Mouse (Mus musculus) embryonic stem cell, embryonic (primary cell): ENCODE measurements around the gene Camta2.

Experiments used
- CTCF ChIA-PET, 4 experiments: fragments of 300-600 bp in 2 of 4; fragments of 350-600 bp in 2 of 4; sonication (Branson Sonifier 250); formaldehyde crosslinking; loops; one replicate each; lab custom pipeline; 2022; ENCODE audit warnings: inconsistent platforms in 2 of 4; lab: Charles Lee
- POLR2A ChIA-PET, 4 experiments: fragments of 300-600 bp in 2 of 4; fragments of 350-600 bp in 2 of 4; sonication (Branson Sonifier 250); formaldehyde crosslinking; loops; one replicate each; lab custom pipeline; 2022; ENCODE audit warnings: antibody characterized with exemption in 4 of 4, inconsistent platforms in 1 of 4; lab: Charles Lee

Gene Camta2

DNA sequence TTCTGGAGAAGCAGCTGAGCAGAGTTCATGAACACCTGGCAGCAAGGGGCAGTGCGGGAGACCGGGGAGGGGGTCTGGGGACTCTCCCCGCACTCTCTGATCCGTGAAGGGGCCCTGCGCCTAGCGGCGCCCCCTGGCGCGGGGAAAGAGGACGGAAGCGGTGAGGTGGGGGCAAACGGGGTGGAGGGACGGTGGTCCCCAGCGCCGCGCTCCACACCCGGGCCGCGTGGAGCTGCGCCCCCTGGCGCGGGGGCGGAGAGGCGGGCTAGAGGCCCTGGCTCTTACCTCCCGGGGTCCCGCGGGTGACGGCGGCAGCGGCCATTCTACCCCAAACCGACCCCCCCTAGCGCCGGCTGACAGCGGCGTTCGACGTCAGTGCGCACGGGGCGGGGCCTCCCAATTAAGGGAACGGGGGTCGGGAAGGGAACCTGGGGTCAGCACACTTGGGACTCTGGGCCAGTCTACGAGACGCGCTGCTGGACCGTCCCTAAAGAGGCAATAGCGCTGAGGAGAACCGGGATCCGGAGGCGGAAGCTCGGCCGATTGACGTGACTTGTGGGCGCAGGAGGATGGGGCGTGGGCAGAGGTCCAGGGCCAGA is at the start of gene Camta2:
TSS of gene Camta2 (minus strand) at position 505 of the 599 bp plus-strand sequence.
- ChIA-PET CTCF (interaction anchor here (0.5 to 2.7 kb wide), 21 partner anchors 9 to 614 kb away, joined by 3 to 19 read pairs (median 5); partner anchors contain the start of genes Rnf167 (in 2 of the 4), Slc25a11 (in 2 of the 4), Spag7 (in 2 of the 4) and Inca1 (in 1 of the 4)), POLR2A (interaction anchor here (0.5 to 5.4 kb wide), 32 partner anchors 8 to 488 kb away, joined by 3 to 56 read pairs (median 4); partner anchors contain the start of genes Inca1 (in 3 of the 4), Kif1c (in 3 of the 4), Rnf167 (in 2 of the 4) and Slc25a11 (in 2 of the 4))

DNA sequence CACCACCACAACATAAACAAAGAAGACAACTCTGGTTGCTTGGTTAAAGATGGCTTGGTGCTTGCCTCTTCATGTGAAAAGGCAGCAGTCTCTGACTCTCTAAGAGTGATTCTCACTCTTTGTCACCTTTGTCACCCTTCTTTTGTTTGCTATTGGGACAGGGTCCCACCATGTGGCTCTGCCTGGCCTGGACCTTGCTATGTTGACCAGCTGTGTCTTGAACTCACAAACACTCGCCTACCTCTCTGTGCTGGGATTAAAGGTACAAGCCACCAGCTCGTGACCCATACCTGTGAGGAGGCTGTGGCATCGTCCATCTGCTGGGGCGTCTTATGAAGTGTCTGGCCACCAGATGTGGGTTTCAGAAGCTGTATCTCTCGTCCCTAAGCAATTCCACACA is 45.4 kb upstream of the Camta2 start:
- ChIA-PET POLR2A (interaction anchor here in 2 of 4 experiments (0.7 to 1.5 kb wide), 9 partner anchors 9 to 281 kb away, joined by 3 to 8 read pairs (median 4); partner anchors contain the start of genes Rnf167 (in 2 of the 2), Inca1 (in 1 of the 2), Slc25a11 (in 1 of the 2) and Spag7 (in 1 of the 2)), CTCF (interaction anchor here in 2 of 4 experiments (0.7 to 1.0 kb wide), 2 partner anchors 22 to 419 kb away, joined by 3 read pairs; no protein-coding TSS in a partner anchor)

DNA sequence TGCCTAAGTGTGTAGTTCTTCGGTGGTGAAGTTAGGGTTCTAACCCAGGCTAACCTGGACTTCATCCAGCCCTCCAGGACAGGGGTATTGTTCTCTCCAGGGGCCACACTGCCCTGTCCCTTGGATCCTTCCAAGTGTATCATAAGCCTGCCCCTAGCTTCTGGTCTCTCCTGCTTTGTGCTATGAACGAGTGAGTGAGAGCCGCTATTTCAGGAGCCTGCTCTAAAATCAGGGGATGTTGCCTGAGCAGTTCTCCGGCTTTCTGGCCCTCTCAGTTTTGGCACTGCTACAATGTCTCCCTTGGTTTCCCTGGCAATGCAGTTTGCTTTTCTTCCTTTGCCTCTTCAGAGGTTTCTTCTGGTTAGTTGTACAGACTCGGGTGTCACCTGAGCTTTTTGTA is 43.3 kb upstream of the Camta2 start:
- POLR2A ChIA-PET: interaction anchor here in 2 of 4 experiments (1.1 kb wide), 2 partner anchors 14 to 206 kb away, joined by 3 read pairs; partner anchors contain the start of gene Psmb6 (in 1 of the 2)
- CTCF ChIA-PET: interaction anchor here in 1 of 4 experiments (0.5 kb wide), 1 partner anchor 97 kb away, joined by 9 read pairs; no protein-coding TSS in a partner anchor

DNA sequence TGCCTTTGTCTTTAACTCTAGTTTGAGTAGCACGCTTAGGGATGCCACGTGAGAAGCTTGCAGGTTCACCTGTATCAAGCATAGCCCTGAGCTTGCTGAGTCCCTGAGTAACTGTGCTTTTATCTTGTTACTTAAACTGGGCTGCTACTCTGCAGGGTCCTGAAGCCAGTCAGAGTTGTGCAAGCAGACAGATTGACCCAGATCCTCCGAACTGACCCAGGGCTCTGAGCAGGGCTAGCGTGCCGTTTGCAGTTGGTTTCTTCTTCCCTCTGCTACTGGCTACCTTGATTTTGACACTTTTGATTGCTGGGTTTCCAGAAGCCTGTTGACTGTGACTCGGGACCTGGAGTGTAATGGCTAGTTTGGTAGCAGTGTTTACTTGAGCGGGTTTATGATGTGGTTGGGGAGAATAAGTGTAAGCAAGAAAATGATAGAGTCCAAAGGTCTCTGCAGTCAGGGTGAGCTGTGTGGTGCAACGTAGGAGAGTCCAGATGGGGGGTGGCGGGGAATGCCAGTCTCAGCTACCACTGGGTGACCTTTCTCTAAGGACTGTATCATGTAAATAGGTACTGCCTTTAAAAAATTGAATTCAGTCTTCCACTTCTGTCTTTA is 42.6 kb upstream of the Camta2 start:
- CTCF ChIA-PET: interaction anchor here in 1 of 4 experiments (0.5 to 0.6 kb wide), 2 partner anchors 77 to 97 kb away, joined by 3 to 9 read pairs; no protein-coding TSS in a partner anchor
- POLR2A ChIA-PET: interaction anchor here in 2 of 4 experiments (1.1 kb wide), 2 partner anchors 14 to 205 kb away, joined by 3 read pairs; partner anchors contain the start of gene Psmb6 (in 1 of the 2)

DNA sequence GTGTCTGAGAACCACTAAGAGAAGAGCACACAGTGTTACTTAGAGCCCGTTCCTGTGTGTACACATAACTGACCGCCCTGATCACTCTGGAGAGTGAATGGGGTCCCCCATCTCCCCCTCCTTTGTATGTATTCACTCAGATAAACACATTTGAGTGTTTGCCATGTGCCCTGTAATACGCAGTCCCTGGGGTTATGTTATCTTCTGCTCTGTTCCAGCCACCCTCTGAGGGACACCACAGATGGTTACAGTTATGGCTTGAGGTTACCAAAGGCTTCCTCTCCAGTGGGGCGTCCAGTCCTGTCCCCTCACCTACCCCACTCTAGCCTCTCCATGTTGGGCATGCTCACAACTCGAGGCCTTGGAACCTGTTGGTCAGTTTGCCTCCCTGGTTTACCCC is 39.5 kb upstream of the Camta2 start:
- ChIA-PET CTCF (no interaction called here), POLR2A (interaction anchor here in 3 of 4 experiments (0.6 to 2.2 kb wide), 5 partner anchors 11 to 80 kb away, joined by 3 to 11 read pairs (median 3); partner anchors contain the start of genes Rnf167 (in 1 of the 3), Slc25a11 (in 1 of the 3) and Spag7 (in 1 of the 3))

DNA sequence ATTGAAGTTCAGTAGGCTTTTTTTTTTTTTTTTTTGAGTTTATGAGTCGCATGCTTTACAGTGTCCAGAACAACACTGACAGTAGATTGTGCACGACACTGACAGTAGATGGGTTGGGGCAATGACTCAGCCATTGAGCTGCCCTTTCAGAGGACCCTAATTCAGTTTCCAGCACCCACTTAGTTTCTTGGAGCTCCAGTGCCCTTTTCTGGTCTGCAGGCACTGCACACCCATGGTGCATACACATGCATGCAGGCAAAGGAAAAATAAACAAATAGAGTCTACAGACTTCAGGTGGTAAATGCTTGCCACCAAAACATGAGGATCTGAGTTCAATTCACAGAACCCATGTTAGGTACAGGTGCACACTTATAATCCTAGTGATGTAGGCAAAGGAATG is 38.7 kb upstream of the Camta2 start:
- ChIA-PET CTCF (interaction anchor here in 3 of 4 experiments (0.6 to 1.4 kb wide), 17 partner anchors 16 to 418 kb away, joined by 3 to 14 read pairs (median 4); partner anchors contain the start of genes 4930544D05Rik (in 1 of the 3), Inca1 (in 1 of the 3) and Zfp3 (in 1 of the 3)), POLR2A (interaction anchor here in 3 of 4 experiments (0.6 to 2.1 kb wide), 16 partner anchors 17 to 1104 kb away, joined by 3 to 8 read pairs (median 3); partner anchors contain the start of genes Rnf167 (in 2 of the 3), Slc25a11 (in 2 of the 3), Camta2 (in 1 of the 3) and Gp1ba (in 1 of the 3))

DNA sequence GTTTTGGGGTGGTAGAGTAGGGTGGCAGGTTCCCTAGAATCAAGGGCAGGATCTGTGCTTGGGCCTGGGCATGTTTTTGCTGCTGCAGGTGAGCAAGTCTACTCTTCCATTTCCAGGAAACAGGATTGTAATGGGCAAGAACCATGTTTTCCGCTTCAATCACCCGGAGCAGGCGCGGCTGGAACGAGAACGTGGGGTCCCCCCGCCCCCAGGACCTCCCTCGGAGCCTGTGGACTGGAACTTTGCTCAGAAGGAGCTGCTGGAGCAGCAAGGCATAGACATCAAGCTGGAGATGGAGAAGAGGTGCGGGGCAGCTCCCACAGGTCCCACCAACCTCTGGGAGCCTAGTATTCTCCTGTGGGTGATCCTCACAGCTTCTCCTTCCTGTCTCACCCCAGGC is 36.8 kb upstream of the Camta2 start:
- CTCF ChIA-PET: interaction anchor here in 1 of 4 experiments (0.6 kb wide), 1 partner anchor 285 kb away, joined by 4 read pairs; no protein-coding TSS in a partner anchor
- POLR2A ChIA-PET: interaction anchor here in 2 of 4 experiments (0.8 to 1.6 kb wide), 3 partner anchors 9 to 78 kb away, joined by 3 to 4 read pairs (median 3); partner anchors contain the start of gene Rnf167 (in 1 of the 2)

DNA sequence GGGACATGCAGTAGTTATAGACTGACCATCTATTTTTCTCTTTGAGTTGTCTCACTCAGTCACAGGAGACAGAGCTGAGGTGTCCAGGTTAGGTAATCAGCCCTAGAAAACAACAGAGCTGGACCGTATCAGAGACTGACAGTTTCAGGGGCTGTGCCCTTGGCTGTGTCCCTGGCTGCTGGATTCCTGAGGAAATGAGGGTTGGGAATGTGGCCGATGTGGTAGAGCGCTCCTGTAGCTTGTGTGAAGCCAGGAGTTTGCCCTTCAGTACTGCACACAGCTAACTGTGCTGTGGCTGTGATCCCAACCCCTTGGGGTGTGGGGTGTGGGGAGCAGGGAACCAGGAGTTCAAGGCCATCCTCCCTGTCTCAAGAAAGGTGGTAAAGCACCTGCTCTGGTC is 33.2 kb upstream of the Camta2 start:
- CTCF ChIA-PET: no interaction called here
- POLR2A ChIA-PET: interaction anchor here in 1 of 4 experiments (1.2 kb wide), 1 partner anchor 22 kb away, joined by 3 read pairs; the partner anchor contains the start of gene Inca1

DNA sequence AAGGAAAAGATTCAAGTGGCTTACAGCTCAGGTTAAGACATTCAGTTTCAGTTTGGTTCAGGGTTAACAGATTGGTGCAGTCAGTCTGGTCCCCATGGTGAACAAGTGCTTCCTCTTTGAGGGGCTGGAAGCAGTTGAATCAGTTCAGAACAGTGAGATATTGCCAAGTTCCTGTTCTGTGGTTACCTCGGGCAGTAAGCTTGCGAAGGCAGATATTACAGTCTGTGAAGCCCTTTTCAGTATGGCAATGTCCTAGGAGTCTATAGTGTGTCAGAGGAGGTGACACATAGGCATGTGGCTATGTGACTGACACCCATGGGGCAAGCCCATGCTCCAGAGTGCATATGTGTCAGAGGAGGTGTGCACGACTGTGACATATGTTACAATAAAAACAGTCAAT is 32.7 kb upstream of the Camta2 start:
- CTCF ChIA-PET: interaction anchor here in 1 of 4 experiments (1.5 kb wide), 1 partner anchor 19 kb away, joined by 3 read pairs; no protein-coding TSS in a partner anchor
- POLR2A ChIA-PET: interaction anchor here in 1 of 4 experiments (1.2 kb wide), 1 partner anchor 21 kb away, joined by 3 read pairs; the partner anchor contains the start of gene Inca1

DNA sequence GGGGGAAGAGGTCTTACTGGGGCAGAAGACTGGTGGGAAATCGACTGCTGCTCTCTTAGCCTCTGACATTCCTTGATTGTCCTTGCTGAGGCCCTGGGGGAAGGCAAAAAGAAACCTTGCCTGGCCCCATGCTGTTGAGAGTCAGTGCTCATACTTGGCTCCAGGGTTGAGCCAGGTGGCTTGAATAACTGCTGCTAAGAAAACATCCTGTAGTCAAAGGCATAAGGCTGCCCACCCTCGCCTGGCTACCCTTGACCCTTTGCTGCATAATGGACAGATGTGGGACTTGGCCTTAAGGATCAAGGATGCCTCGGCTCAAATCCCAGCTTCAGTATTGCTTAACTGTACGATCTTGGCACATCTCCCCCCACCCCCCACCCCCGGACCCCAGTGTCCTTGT is 30.6 kb upstream of the Camta2 start:
- CTCF ChIA-PET: no interaction called here
- POLR2A ChIA-PET: interaction anchor here in 1 of 4 experiments (0.7 kb wide), 1 partner anchor 9 kb away, joined by 4 read pairs; no protein-coding TSS in a partner anchor

DNA sequence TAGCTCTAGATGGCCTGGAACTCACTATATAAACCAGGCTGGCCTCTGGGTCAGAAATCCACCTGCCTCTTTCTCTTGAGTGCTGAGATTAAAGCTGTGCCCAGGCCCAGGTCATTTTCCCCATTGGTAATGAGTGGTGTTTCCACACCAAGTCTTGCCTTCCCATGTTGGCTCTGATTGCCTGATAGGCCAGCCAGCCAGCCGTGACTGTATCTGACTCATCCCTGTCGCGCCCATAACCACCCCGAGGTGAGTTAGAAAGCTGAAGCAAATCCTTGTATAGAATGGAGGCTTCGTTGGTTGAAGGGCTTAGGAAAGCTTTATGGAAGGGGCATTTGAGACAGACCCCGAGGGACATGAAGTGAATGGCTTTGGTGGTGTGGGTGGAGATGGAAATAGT is 27.9 kb upstream of the Camta2 start:
- ChIA-PET POLR2A (interaction anchor here in 3 of 4 experiments (0.6 to 1.1 kb wide), 4 partner anchors 12 to 69 kb away, joined by 3 to 5 read pairs (median 3); partner anchors contain the start of genes Inca1 (in 1 of the 3), Rnf167 (in 1 of the 3) and Slc25a11 (in 1 of the 3)), CTCF (interaction anchor here in 1 of 4 experiments (0.7 to 0.8 kb wide), 2 partner anchors 44 to 100 kb away, joined by 4 to 8 read pairs; no protein-coding TSS in a partner anchor)

DNA sequence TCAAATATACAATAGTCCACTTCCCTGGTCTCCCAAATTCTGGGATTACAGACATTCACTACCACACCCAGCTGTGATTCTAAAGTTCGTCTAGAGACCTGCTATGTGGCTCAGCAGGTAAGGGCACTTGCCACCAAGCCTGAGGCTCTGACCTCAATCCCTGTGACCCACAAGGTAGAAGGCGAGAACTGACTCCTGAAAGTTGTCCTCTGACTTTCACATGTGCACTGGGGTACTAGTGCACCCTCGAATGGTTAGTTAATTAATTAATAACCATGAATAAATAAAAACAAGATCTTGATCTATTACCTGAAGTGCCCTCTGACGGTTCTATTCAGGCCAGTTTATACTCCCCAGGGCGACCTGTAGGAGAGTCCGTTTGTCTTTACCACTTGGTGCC is 25.3 kb upstream of the Camta2 start:
- CTCF ChIA-PET: no interaction called here
- POLR2A ChIA-PET: interaction anchor here in 1 of 4 experiments (1.0 kb wide), 1 partner anchor 43 kb away, joined by 3 read pairs; no protein-coding TSS in a partner anchor

DNA sequence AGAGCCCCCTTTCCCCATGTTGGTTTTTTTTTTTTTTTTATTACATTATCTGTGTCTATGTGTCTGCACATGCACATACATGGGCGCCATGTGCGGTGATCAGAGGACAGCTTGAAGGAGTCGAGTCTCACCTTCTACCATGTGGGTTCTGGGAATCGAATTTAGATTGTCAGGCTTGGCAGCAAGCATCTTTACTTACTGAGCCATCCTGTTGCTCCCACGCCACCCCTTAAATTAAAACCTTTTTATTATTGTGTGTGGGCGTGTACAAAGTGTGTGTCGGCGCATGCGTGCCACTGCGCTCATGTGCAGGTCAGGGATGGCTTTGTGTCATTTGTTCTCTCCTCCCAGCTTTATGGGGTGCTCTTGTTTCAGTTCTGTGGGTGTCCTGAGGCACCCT is 23.1 kb upstream of the Camta2 start:
- CTCF ChIA-PET: interaction anchor here in 2 of 4 experiments (0.6 to 0.7 kb wide), 2 partner anchors 14 to 15 kb away, joined by 3 to 4 read pairs; no protein-coding TSS in a partner anchor

DNA sequence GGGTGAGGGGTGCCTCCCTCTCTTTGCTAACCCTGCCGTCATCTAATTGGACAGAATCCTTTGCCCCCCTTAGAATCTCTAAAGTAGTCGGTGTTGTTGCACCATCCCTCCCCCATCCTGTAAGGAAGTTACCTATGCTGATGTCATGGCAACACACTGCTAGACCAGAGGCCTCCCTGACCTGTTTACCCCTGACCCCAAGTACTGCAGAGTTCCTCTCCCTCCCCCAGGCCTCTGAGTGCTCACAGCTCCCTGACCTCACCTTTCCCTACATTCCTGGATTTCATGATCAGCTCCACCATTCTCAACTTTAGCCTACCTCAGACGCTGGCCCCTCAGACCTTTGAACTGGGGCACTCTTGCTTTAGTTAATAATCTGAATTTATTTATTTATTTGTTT is 18.2 kb upstream of the Camta2 start:
- POLR2A ChIA-PET: interaction anchor here in 1 of 4 experiments (1.4 kb wide), 1 partner anchor 24 kb away, joined by 3 read pairs; no protein-coding TSS in a partner anchor

More for the DNA sequence above, 23.1 kb upstream of the Camta2 start:
- POLR2A ChIA-PET: interaction anchor here in 2 of 4 experiments (0.6 to 1.1 kb wide), 3 partner anchors 59 to 1703 kb away, joined by 3 to 4 read pairs (median 3); no protein-coding TSS in a partner anchor

DNA sequence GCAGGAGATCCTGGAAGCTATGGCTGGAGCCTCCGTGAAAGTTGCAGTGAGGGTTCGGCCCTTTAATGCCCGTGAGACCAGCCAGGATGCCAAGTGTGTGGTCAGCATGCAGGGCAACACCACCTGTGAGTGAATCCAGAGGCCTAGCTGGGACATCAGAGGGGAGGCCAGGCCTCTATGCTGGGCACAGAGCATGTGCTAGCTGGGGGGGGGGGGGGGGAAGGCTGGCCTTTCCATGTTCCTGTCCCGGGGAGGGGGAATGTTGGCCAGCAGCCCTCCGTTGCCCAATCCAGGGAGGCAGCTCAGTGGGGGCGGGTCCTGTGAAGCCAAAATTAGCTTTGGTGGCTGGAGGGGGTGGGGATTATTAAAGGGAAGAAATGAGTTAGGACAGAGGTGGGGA is 14.9 kb upstream of the Camta2 start:
- CTCF ChIA-PET: interaction anchor here in 2 of 4 experiments (0.6 to 0.7 kb wide), 2 partner anchors 16 to 382 kb away, joined by 3 to 7 read pairs; no protein-coding TSS in a partner anchor
- POLR2A ChIA-PET: interaction anchor here in 3 of 4 experiments (0.6 to 7.0 kb wide), 6 partner anchors 14 to 807 kb away, joined by 3 to 47 read pairs (median 3); partner anchors contain the start of genes Rnf167 (in 1 of the 3), Slc25a11 (in 1 of the 3) and Spag7 (in 1 of the 3)

More for the DNA sequence above, 18.2 kb upstream of the Camta2 start:
- CTCF ChIA-PET: no interaction called here

DNA sequence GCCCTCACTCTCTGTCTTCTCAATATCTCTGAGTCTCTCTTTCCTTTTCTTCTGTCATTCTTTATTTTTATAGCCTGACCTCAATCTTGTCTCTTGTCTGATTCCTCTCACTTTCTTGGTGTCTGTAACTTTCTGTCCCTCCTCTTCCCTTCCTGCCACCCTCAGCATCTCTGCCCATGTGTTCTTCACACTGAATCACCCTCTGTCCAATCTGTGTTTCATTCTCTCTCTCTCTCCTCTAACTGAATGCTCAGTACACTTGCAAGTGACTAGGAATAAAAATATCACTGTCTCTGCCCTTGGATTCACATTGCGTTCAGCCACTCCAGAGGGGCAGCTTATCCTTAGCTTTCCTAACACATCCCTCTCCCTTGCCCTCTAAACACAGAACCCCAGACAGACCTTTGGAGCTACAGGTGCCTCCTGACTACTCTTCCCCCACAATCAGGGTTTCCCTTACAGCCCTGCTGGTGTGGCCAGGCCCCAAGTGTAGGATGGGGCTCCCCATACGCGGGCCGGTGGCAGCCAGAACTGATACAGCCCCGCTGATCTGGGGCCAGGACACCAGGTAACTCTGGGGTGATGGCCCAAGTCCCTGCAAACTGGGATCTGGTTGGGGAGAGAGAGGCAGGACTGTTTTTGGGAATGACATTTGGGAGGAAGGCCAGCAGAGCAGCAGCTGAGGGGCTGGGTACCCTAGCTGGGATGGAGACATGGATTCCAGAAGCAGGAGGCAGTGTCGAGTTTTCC is 14.3 kb upstream of the Camta2 start:
- CTCF ChIA-PET: no interaction called here
- POLR2A ChIA-PET: interaction anchor here in 3 of 4 experiments (0.6 to 7.0 kb wide), 5 partner anchors 13 to 55 kb away, joined by 3 to 47 read pairs (median 3); partner anchors contain the start of genes Rnf167 (in 1 of the 3), Slc25a11 (in 1 of the 3) and Spag7 (in 1 of the 3)
